Mouse (Mus musculus): Measurements from ENCODE around the gene Plekho2. TPM values are rescaled to one million over a fixed set of nuclear protein-coding genes. Genes with fewer than 3 reads are reported as not detected.

Plekho2 gene
- total and polyA plus RNA-seq, 3 experiments = 9.9 to 16.5 (median 11.1) TPM

- Histone ChIP-seq H3K4me3 (no peak overlapping the region), H3K79me2 (replicated peaks; ENCODE audit: control insufficient read depth, insufficient read depth, low read length) (no peaks in the 10 kb centered on the region), H3K27me3 (ENCODE audit: control insufficient read depth, insufficient read depth, low read length) (no peaks in the 10 kb centered on the region), H3K27ac (peak overlapping the region; percentile 95), H3K36me3 (ENCODE audit: control insufficient read depth, insufficient read depth, low read length) (no peaks in the 10 kb centered on the region; the same call in 1 of the 2 replicates), H3K9ac (ENCODE audit: low read depth, low read length) (peak overlapping the region; percentile 41), H3K4me1 (ENCODE audit: control insufficient read depth, insufficient read depth, low read length) (peaks cover 44% of the 10 kb centered on the region)
- TF ChIP-seq POLR2A (IDR thresholded peaks at IDR 0.05; ENCODE audit: insufficient read depth, low read depth, low read length) (no peak), CTCF (IDR thresholded peaks at IDR 0.05) (no peak), EP300 (IDR thresholded peaks at IDR 0.05; ENCODE audit: insufficient read depth, low read depth, low read length) (no peak)
- no peak for DNase-seq
- intact Hi-C loops (cut with DNase I) = loop anchor here (2.0 kb wide), 1 partner anchor 29 kb away; no protein-coding TSS in a partner anchor
- 31% methylated on average over 7 of the region's 7 CpGs for WGBS
Measured at GRCm38 (mm10) chr9:65550079-65550831, 29.6 kb downstream of the Plekho2 start.

GRCm38 (mm10) chr9:65549643-65550042 is 30.2 kb downstream of the Plekho2 start:
- Histone ChIP-seq H3K27ac (peak overlapping the region; percentile 95), H3K4me3 (no peak overlapping the region), H3K79me2 (replicated peaks; ENCODE audit: control insufficient read depth, insufficient read depth, low read length) (no peaks in the 10 kb centered on the region), H3K36me3 (ENCODE audit: control insufficient read depth, insufficient read depth, low read length) (no peaks in the 10 kb centered on the region; the same call in 1 of the 2 replicates), H3K27me3 (ENCODE audit: control insufficient read depth, insufficient read depth, low read length) (no peaks in the 10 kb centered on the region), H3K9ac (ENCODE audit: low read depth, low read length) (no peak overlapping the region), H3K4me1 (ENCODE audit: control insufficient read depth, insufficient read depth, low read length) (peaks cover 44% of the 10 kb centered on the region)
- DNase-seq = no peak
- TF ChIP-seq EP300 (IDR thresholded peaks at IDR 0.05; ENCODE audit: insufficient read depth, low read depth, low read length) (no peak), CTCF (IDR thresholded peaks at IDR 0.05) (no peak), POLR2A (IDR thresholded peaks at IDR 0.05; ENCODE audit: insufficient read depth, low read depth, low read length) (no peak)
- WGBS = 62% methylated on average over 5 of the region's 5 CpGs
- intact Hi-C loops (cut with DNase I) = loop anchor here (2.0 kb wide), 1 partner anchor 29 kb away; no protein-coding TSS in a partner anchor

DNA sequence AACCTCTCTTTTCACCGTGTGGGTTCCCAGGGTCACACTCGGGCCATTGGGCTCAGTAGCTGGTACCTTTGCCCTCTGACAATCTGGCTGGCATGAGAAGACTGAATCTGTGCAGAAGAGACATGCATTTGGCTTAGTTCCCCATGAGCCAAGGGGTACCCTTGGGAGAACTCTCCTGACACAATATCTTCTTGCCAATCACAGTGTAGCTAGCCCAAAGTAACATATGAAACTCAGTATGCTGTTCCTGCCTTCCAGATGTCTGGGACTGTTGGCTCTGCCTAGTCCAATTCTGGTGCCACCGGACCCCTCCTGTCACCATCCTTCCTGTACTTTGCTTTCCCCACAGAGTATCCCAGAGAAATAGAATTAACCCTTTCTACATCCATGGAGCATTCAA is 30.7 kb downstream of the Plekho2 start:
- H3K36me3 ChIP-seq (ENCODE audit: control insufficient read depth, insufficient read depth, low read length) = no peaks in the 10 kb centered on the region; the same call in 1 of the 2 replicates
- intact Hi-C loops (cut with DNase I) = no loop called here
- H3K27me3 ChIP-seq (ENCODE audit: control insufficient read depth, insufficient read depth, low read length) = no peaks in the 10 kb centered on the region
- 72% methylated on average over 3 of the region's 3 CpGs for WGBS
- H3K4me3 ChIP-seq = no peak overlapping the region
- H3K4me1 ChIP-seq (ENCODE audit: control insufficient read depth, insufficient read depth, low read length) = peaks cover 44% of the 10 kb centered on the region
- TF ChIP-seq POLR2A (IDR thresholded peaks at IDR 0.05; ENCODE audit: insufficient read depth, low read depth, low read length) = no peak
- TF ChIP-seq EP300 (IDR thresholded peaks at IDR 0.05; ENCODE audit: insufficient read depth, low read depth, low read length) = no peak
- no peak for TF ChIP-seq CTCF (IDR thresholded peaks at IDR 0.05)
- DNase-seq = no peak
- H3K79me2 ChIP-seq (replicated peaks; ENCODE audit: control insufficient read depth, insufficient read depth, low read length) = no peaks in the 10 kb centered on the region
- H3K27ac ChIP-seq = peak overlapping the region; percentile 95
- no peak overlapping the region for H3K9ac ChIP-seq (ENCODE audit: low read depth, low read length)

DNA sequence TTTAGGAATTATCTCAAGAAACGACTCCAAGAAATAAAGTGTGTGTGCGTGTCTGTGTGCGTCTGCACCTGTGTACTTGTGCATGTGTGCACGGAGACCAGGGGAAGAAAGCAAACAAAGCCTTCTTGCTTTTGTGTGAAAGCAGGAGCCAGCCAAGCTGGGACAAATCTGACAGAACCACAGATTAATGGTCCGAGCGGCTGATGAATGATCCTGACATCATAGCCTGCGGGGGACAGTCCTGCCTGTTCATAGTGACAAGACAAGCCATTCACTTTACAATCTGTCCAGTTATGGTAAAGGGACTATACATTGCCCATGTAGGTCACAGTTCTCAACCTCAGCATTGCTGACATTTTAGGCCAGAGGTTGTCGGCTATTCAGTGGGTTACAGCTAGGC is 31.5 kb downstream of the Plekho2 start:
- TF ChIP-seq CTCF (IDR thresholded peaks at IDR 0.05) (no peak), EP300 (IDR thresholded peaks at IDR 0.05; ENCODE audit: insufficient read depth, low read depth, low read length) (no peak), POLR2A (IDR thresholded peaks at IDR 0.05; ENCODE audit: insufficient read depth, low read depth, low read length) (no peak)
- H3K27me3 ChIP-seq (ENCODE audit: control insufficient read depth, insufficient read depth, low read length) = no peaks in the 10 kb centered on the region
- DNase-seq = no peak
- H3K4me3 ChIP-seq = no peak overlapping the region
- H3K36me3 ChIP-seq (ENCODE audit: control insufficient read depth, insufficient read depth, low read length) = no peaks in the 10 kb centered on the region; the same call in 1 of the 2 replicates
- intact Hi-C loops (cut with DNase I) = no loop called here
- H3K27ac ChIP-seq = no peak overlapping the region
- no peak overlapping the region for H3K9ac ChIP-seq (ENCODE audit: low read depth, low read length)
- H3K79me2 ChIP-seq (replicated peaks; ENCODE audit: control insufficient read depth, insufficient read depth, low read length) = no peaks in the 10 kb centered on the region
- H3K4me1 ChIP-seq (ENCODE audit: control insufficient read depth, insufficient read depth, low read length) = peaks cover 44% of the 10 kb centered on the region
- 75% methylated on average over 8 of the region's 8 CpGs for WGBS

DNA sequence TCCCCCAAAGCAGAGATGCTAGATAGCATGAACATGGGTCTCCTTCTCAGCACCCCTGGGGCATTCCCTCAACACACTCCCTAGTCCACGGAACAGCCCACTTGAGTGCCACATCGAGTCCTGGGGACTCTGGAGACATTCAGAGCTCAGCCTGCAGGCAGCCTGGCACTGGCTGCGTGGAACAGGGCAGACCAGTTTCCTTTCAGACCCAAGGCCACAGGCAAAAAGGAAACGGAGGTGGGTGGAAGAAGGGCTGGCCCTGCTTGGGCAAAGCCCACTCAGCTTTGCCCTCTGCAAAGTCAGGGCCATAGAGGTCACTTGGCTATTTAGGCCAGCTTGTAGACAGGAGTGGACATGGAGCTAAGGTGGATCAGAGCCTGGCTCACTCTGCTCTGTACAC is 32.0 kb downstream of the Plekho2 start:
- WGBS = 57% methylated on average over 4 of the region's 4 CpGs
- Histone ChIP-seq H3K4me1 (ENCODE audit: control insufficient read depth, insufficient read depth, low read length) (peaks cover 44% of the 10 kb centered on the region), H3K27me3 (ENCODE audit: control insufficient read depth, insufficient read depth, low read length) (no peaks in the 10 kb centered on the region), H3K79me2 (replicated peaks; ENCODE audit: control insufficient read depth, insufficient read depth, low read length) (no peaks in the 10 kb centered on the region), H3K36me3 (ENCODE audit: control insufficient read depth, insufficient read depth, low read length) (no peaks in the 10 kb centered on the region; the same call in 1 of the 2 replicates), H3K27ac (no peak overlapping the region), H3K4me3 (no peak overlapping the region), H3K9ac (ENCODE audit: low read depth, low read length) (no peak overlapping the region)
- intact Hi-C loops (cut with DNase I) = loop anchor here (2.0 kb wide), 1 partner anchor 21 kb away; no protein-coding TSS in a partner anchor
- DNase-seq = no peak
- TF ChIP-seq CTCF (IDR thresholded peaks at IDR 0.05) (no peak), EP300 (IDR thresholded peaks at IDR 0.05; ENCODE audit: insufficient read depth, low read depth, low read length) (no peak), POLR2A (IDR thresholded peaks at IDR 0.05; ENCODE audit: insufficient read depth, low read depth, low read length) (no peak)

GRCm38 (mm10) chr9:65547111-65547510 is 32.7 kb downstream of the Plekho2 start:
- TF ChIP-seq CTCF (IDR thresholded peaks at IDR 0.05) (no peak), EP300 (IDR thresholded peaks at IDR 0.05; ENCODE audit: insufficient read depth, low read depth, low read length) (no peak), POLR2A (IDR thresholded peaks at IDR 0.05; ENCODE audit: insufficient read depth, low read depth, low read length) (no peak)
- H3K27ac ChIP-seq = no peak overlapping the region; the same call in 1 of the 2 replicates
- DNase-seq = no peak

More at GRCm38 (mm10) chr9:65547111-65547510, 32.7 kb downstream of the Plekho2 start:
- H3K36me3 ChIP-seq (ENCODE audit: control insufficient read depth, insufficient read depth, low read length) = no peaks in the 10 kb centered on the region; the same call in 1 of the 2 replicates
- H3K4me3 ChIP-seq = no peak overlapping the region
- no peak overlapping the region for H3K9ac ChIP-seq (ENCODE audit: low read depth, low read length)
- WGBS = 76% methylated on average over 5 of the region's 5 CpGs
- intact Hi-C loops (cut with DNase I) = loop anchor here (2.0 kb wide), 1 partner anchor 20 kb away; no protein-coding TSS in a partner anchor
- no peaks in the 10 kb centered on the region for H3K79me2 ChIP-seq (replicated peaks; ENCODE audit: control insufficient read depth, insufficient read depth, low read length)
- H3K4me1 ChIP-seq (ENCODE audit: control insufficient read depth, insufficient read depth, low read length) = peaks cover 42% of the 10 kb centered on the region
- H3K27me3 ChIP-seq (ENCODE audit: control insufficient read depth, insufficient read depth, low read length) = no peaks in the 10 kb centered on the region

Measured in heart, adult 2 months (tissue).